Comparison of ENCODE assay signal across 8 mouse cellular contexts in the genomic region with DNA sequence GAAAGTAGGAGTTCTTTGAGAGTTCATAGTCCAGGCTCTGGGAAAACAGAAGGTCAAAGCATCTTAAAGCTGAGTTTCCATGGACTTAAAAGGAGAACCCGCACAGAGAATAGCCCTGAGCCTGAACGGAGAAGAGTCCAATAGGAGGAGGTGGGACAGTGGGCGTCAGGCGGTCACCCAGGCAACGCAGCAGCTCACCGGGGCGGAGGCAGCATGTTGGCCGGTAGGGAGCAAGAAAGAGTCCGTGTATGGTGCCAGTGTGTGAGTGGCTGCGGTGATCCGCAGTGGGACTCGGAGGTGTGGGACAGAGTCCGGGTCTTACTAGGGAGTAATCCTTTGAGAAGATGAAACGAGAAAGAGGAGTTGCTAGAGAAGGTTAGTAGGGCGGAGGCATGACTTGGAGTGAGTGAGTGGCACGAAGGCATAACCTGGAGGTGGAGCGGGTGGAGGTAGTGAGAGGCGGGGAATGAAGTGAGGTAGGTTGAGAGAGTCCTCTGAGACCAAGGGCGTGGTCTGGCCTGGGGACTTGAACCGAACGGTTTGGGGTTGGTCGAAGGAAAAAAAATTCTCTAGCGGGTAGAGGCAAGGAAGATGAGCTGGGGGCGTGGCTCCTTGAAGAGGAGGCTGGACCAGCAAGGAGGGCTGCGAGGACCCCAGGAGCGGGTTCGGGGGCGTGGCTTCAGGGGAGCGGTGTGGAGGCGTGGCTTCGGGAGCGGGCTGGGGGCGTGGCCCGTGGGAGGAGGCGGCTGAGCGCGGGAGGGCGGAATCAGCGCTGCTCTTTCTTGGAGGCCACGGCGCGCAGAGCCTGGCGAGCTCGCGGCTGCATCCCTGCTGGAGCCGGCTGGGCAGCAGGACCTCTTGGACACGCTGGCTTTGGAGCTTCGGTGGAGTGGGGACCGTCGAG. TPM values are rescaled to one million over a fixed set of nuclear protein-coding genes. Genes with fewer than 3 reads are reported as not detected.
DNase-seq lines count a peak whose midpoint lies in the region; ATAC-seq and TF ChIP-seq lines count a peak whose summit lies in the region.

A gene (plus strand): TSS at position 41 of the 904 bp plus-strand sequence.

- peaks cover 47% of the 10 kb centered on the region for H3K4me1 ChIP-seq in forebrain, embryonic 15.5 days
- peaks cover 4% of the 10 kb centered on the region for H3K4me1 ChIP-seq in lung, adult 2 months (ENCODE audit: control insufficient read depth, insufficient read depth, low read length)
- peaks cover 21% of the 10 kb centered on the region for H3K4me1 ChIP-seq in olfactory bulb, adult 2 months (ENCODE audit: control insufficient read depth, insufficient read depth, low read length)
- peaks cover 14% of the 10 kb centered on the region for H3K4me1 ChIP-seq in thymus, adult 2 months (replicated peaks; ENCODE audit: control insufficient read depth, insufficient read depth, low read length)

- TF ChIP-seq POLR2A in lung, adult 2 months (IDR thresholded peaks at IDR 0.05; ENCODE audit: borderline replicate concordance, extremely low read depth, low read depth, low read length): peak; percentile 60; the same call in 1 of the 2 replicates
- no peak for TF ChIP-seq POLR2A in olfactory bulb, adult 2 months (IDR thresholded peaks at IDR 0.05; ENCODE audit: insufficient read depth, low read depth, low read length)
- TF ChIP-seq POLR2A in thymus, adult 2 months (IDR thresholded peaks at IDR 0.05; ENCODE audit: control insufficient read depth, extremely low read depth, insufficient read depth, low read length, poor library complexity): 0 out of 2 replicates have a peak, but pooled peaks have one; percentile 17

- H3K9me3 ChIP-seq in forebrain, embryonic 15.5 days: no peaks in the 10 kb centered on the region

- ATAC-seq in forebrain, embryonic 15.5 days (replicated peaks): peak; percentile 88

- WGBS in forebrain, embryonic 15.5 days: under 1% methylated on average over 46 of the region's 50 CpGs
- under 1% methylated on average over 50 of the region's 50 CpGs for WGBS in lung, adult 2 months
- WGBS in olfactory bulb, adult 2 months: 3% methylated on average over 50 of the region's 50 CpGs
- WGBS in thymus, adult 2 months: 1% methylated on average over 50 of the region's 50 CpGs

- peak within 1 kb of the TSS; percentile 61 for H3K27ac ChIP-seq in forebrain, embryonic 15.5 days (replicated peaks)
- H3K27ac ChIP-seq in olfactory bulb, adult 2 months (ENCODE audit: insufficient read depth, low read depth, low read length): no peak within 1 kb of the TSS
- no peak within 1 kb of the TSS for H3K27ac ChIP-seq in thymus, adult 2 months (ENCODE audit: control insufficient read depth, insufficient read depth, low read length)

- no peaks in the 10 kb centered on the region for H3K36me3 ChIP-seq in forebrain, embryonic 15.5 days
- no peaks in the 10 kb centered on the region for H3K36me3 ChIP-seq in thymus, adult 2 months (ENCODE audit: control insufficient read depth, insufficient read depth, low read length)

- peak within 1 kb of the TSS; percentile 67 for H3K9ac ChIP-seq in forebrain, embryonic 15.5 days (replicated peaks)

- intact Hi-C loops in heart, postnatal 25 days (cut with DNase I): no loop called here

- no peak for TF ChIP-seq CTCF in lung, adult 2 months (IDR thresholded peaks at IDR 0.05; ENCODE audit: insufficient read depth, low read length)
- no peak for TF ChIP-seq CTCF in olfactory bulb, adult 2 months (IDR thresholded peaks at IDR 0.05; ENCODE audit: insufficient read depth, low read depth, low read length)
- no peak for TF ChIP-seq CTCF in thymus, adult 2 months (IDR thresholded peaks at IDR 0.05; ENCODE audit: borderline replicate concordance, control insufficient read depth, extremely low read depth, insufficient read depth, low read length, poor library complexity)

- peak within 1 kb of the TSS; percentile 85 for H3K4me3 ChIP-seq in forebrain, embryonic 15.5 days
- peak within 1 kb of the TSS; percentile 75 for H3K4me3 ChIP-seq in lung, adult 2 months (replicated peaks; ENCODE audit: extremely low read depth, low read depth, low read length)
- H3K4me3 ChIP-seq in olfactory bulb, adult 2 months (ENCODE audit: insufficient read depth, low read depth, low read length): peak within 1 kb of the TSS; percentile 72
- H3K4me3 ChIP-seq in thymus, adult 2 months (ENCODE audit: control insufficient read depth, insufficient read depth, low read length): peak within 1 kb of the TSS; percentile 49

- DNase-seq in ES-CJ7 (ENCODE audit: low read depth, low spot score): peak; percentile 95
- peak; percentile 57 for DNase-seq in cerebellum, adult 11-12 months
- DNase-seq in heart, postnatal 25 days (ENCODE audit: low spot score): peak; percentile 69
- DNase-seq in layer of hippocampus, adult 18-20 months (ENCODE audit: low spot score in 2 of 2): peak; percentile 33 to 62
- DNase-seq in lung, adult 2 months: peak; percentile 92
- peak; percentile 91 for DNase-seq in thymus, adult 2 months

- H3K4me2 ChIP-seq in forebrain, embryonic 15.5 days (replicated peaks): peak within 1 kb of the TSS; percentile 88

- no peaks in the 10 kb centered on the region for H3K27me3 ChIP-seq in forebrain, embryonic 15.5 days
- H3K27me3 ChIP-seq in thymus, adult 2 months (ENCODE audit: control insufficient read depth, insufficient read depth, low read length): peaks cover 6% of the 10 kb centered on the region

RNA-seq across cellular contexts. Expression of the gene that starts here (rescaled TPM):
- polyA plus RNA-seq in forebrain, embryonic 15.5 days (2015; fragmentation: Nextera tagmentation; extraction: Ambion mirVana): 50.1 and 52.6 TPM in 2 replicates
- 10 to 100 TPM; 17.3 to 18.2 TPM for total RNA-seq in heart, postnatal 25 days (2021)
- total RNA-seq in layer of hippocampus, adult 18-20 months (2021): 10 to 100 TPM; 23.6 to 28.3 TPM
- polyA plus RNA-seq in lung, adult 2 months (2012; rRNA removed): 20.3 and 20.8 TPM in 2 replicates
- polyA plus RNA-seq in olfactory bulb, adult 2 months (2012; ENCODE audit: insufficient read depth, insufficient read length, low replicate concordance, missing spikeins): not detected in 2 replicates
- 80.6 and 99.6 TPM in 2 replicates for polyA plus RNA-seq in thymus, adult 2 months (2012; rRNA removed)
